Mouse (Mus musculus) embryonic facial prominence, embryonic 11.5 days (tissue): ENCODE measurements around the gene Kazn. TPM values are rescaled to one million over a fixed set of nuclear protein-coding genes. Genes with fewer than 3 reads are reported as not detected.
A peak's percentile ranks its signal among the peaks of the same experiment; 100 is the strongest.

ENCODE experiments used
- ATAC-seq: fragments of 200-750 bp; cut with Nextera tagmentation; replicated peaks from 2 replicates; pipeline ENCODE4 v1.8.0; 2017; ENCODE audit warnings: low read depth; ENCODE audit not compliant: insufficient number of reproducible peaks, low FRiP score, low TSS enrichment
- DNase-seq: peaks from one replicate; pipeline ENCODE4 v3.0.0-alpha.2; 2015; ENCODE audit warnings: low spot score
- H3K27ac ChIP-seq: fragments of 300-500 bp; sonication (generic); replicated peaks from 2 replicates; pipeline ENCODE4 v1.5.1; 2014; ENCODE audit warnings: mild to moderate bottlenecking, low read depth, low read length, control low read depth
- H3K27me3 ChIP-seq: fragments of 300-500 bp; sonication (generic); 2 replicates; pipeline ENCODE4 v1.6.1; 2014; ENCODE audit warnings: mild to moderate bottlenecking, low read length, moderate library complexity, mixed read lengths; ENCODE audit not compliant: control insufficient read depth, insufficient read depth
- H3K36me3 ChIP-seq: fragments of 300-500 bp; sonication (generic); replicated peaks from 2 replicates; pipeline ENCODE4 v1.6.1; 2014; ENCODE audit warnings: low read depth, mild to moderate bottlenecking, low read length, moderate library complexity, mixed read lengths; ENCODE audit not compliant: control insufficient read depth, insufficient read depth
- H3K4me1 ChIP-seq: fragments of 300-500 bp; sonication (generic); 2 replicates; pipeline ENCODE4 v1.6.1; 2014; ENCODE audit warnings: low read length, mixed read lengths; ENCODE audit not compliant: control insufficient read depth, insufficient read depth
- H3K4me2 ChIP-seq: fragments of 300-500 bp; sonication (generic); 2 replicates; pipeline ENCODE4 v1.6.1; 2014; ENCODE audit warnings: low read depth, mild to moderate bottlenecking, control low read depth, low read length, moderate library complexity
- H3K4me3 ChIP-seq: fragments of 300-500 bp; sonication (generic); 2 replicates; pipeline ENCODE4 v1.5.1; 2014; ENCODE audit warnings: low read depth, low read length, control low read depth
- H3K9ac ChIP-seq: fragments of 300-500 bp; sonication (generic); replicated peaks from 2 replicates; pipeline ENCODE4 v1.6.1; 2014; ENCODE audit warnings: mild to moderate bottlenecking, control low read depth, low read length
- H3K9me3 ChIP-seq: fragments of 300-500 bp; sonication (generic); replicated peaks from 2 replicates; pipeline ENCODE4 v1.6.1; 2016; ENCODE audit warnings: mild to moderate bottlenecking, low read length, inconsistent platforms, mixed read lengths; ENCODE audit not compliant: control insufficient read depth
- WGBS: fragments of 180-500 bp; shearing (Covaris S2); extraction: QIAGEN DNeasy Blood & Tissue Kit; methylation state at CpG from one replicate; pipeline ENCODE4 v1.1.7; 2014; 5-methylcytosine and 5-hydroxymethylcytosine counted together
- polyA plus RNA-seq: library from polyadenylated mRNA; unstranded; fragments of >200 nt; fragmentation: Nextera tagmentation; extraction: Ambion mirVana; gene quantifications from 2 replicates; pipeline ENCODE4 v1.2.1, GENCODE M21; 2014

The Kazn gene
- polyA plus RNA-seq, 1 experiment from 2014 or later: 11.1 TPM

DNA sequence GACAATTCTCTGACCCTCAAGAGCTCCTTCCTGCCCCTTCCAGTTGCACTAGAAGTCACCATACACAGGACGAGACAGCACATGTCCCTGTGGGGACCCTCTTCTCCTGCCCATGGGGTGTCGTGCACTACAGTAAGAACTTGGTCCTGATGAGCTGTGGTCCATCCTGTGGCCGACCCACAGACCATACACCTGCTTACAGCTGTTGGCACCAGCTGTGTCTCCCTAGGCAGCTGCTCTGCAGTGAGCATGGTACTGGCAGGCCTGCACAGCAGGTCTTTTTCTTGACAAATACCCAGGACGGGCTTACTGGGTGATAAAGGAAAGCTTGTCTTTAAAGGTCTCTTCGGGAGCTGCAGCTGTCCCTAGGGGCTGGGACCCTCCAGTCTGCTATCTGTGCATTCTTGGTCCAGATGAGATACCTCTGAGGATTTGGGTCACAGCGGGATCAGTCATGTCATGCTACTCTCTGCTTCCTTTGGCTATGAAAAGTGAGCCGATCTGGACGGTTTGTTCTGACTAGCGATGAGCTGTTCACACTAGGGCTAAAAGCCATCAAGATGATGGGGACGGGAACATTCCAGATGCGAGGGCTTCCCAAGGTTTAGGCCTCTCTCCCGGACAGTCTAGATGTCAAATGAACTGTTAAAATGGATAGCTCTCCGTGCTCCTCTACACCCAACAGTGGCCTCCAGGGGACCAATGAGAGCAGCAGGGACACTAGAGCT, 179.9 kb downstream of the Kazn start:
- no peak overlapping the region for H3K4me3 ChIP-seq
- DNase-seq: no peak
- no peaks in the 10 kb centered on the region for H3K27me3 ChIP-seq
- no peak overlapping the region for H3K4me2 ChIP-seq
- no peak overlapping the region for H3K27ac ChIP-seq
- no peak overlapping the region for H3K9ac ChIP-seq
- no peaks in the 10 kb centered on the region for H3K9me3 ChIP-seq
- WGBS: 81% methylated on average over 13 of the region's 13 CpGs
- H3K4me1 ChIP-seq: no peaks in the 10 kb centered on the region
- H3K36me3 ChIP-seq: no peaks in the 10 kb centered on the region
- ATAC-seq: no peak

DNA sequence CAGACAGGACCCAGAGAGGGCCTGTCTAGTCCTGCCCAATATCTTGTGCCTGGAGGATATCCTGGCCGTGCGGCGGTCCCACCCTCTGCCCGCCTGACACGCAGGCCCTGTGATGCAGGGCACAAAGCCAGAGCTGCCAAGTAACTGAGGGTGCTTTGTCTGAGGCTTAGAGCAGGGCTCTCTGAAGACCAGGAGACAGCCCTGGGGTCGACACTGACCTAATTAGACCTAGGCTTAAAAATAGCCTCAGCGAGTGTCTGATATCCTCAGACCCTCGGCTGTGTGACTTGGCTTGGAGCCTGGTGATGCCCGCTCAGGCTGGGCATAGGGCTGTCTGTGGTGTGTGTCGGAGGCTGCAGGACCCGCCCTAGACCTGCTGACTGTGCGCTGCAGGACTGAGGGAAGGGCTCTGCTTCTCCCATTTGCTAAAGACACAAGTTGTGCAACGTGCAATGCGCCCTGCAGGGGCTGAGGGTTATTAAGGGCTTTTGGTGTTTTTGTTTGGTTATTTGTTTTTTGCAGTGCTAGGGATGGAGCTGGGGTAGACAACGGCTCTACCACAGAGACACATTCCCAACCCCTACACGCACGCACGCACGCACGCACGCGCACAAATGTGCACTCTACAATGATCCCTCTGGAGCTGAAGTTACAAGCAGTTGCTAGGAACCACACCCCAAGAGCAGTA, 181.5 kb downstream of the Kazn start:
- ATAC-seq (no peak), DNase-seq (no peak)
- Histone ChIP-seq H3K36me3 (no peaks in the 10 kb centered on the region), H3K27me3 (no peaks in the 10 kb centered on the region), H3K4me3 (no peak overlapping the region), H3K9ac (no peak overlapping the region), H3K4me1 (no peaks in the 10 kb centered on the region), H3K4me2 (no peak overlapping the region), H3K9me3 (no peaks in the 10 kb centered on the region), H3K27ac (no peak overlapping the region)
- WGBS: 67% methylated on average over 22 of the region's 22 CpGs

DNA sequence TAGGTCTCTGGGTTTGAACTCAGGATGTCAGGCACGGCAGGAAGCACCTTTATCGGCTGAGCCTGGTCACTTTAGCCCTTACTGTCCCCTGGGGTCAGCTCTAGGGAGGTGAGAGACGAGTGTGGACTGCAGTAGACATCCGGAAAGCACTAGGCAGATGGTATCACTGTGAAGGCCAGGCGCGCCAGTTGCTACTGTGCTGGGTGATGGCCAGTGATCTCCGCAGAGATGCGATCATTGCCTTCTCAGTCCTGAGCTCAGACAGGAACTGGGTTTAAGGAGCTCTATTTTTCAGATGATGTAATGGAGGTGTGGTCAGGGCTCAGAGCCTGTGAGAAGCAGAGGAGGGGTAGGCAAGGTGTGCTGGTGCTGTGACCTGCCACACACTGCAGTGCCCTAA, 183.6 kb downstream of the Kazn start:
- Histone ChIP-seq H3K4me1 (no peaks in the 10 kb centered on the region), H3K27me3 (no peaks in the 10 kb centered on the region), H3K4me3 (no peak overlapping the region), H3K27ac (no peak overlapping the region), H3K4me2 (no peak overlapping the region), H3K9ac (no peak overlapping the region), H3K9me3 (no peaks in the 10 kb centered on the region), H3K36me3 (no peaks in the 10 kb centered on the region)
- DNase-seq (no peak), ATAC-seq (no peak)
- WGBS: 76% methylated on average over 8 of the region's 8 CpGs

DNA sequence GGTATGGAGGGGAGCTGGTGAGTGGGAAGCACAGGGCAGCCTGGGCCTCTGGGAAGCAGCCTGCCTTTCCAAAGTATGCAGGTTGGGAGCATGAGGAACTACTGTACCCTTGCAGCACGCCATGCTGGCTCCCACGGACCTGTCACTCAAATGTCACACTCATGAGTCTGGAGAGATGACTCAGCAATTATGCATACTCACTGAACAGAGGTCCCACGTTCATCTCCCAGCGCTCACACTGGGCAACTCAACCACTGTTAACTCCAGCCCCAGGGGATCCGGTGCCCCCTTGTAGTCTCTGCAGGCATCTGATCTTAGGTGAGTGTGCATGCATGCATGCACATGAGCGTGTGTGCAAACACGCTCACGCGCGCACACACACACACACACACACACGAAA, 184.6 kb downstream of the Kazn start:
- Histone ChIP-seq H3K9me3 (no peaks in the 10 kb centered on the region), H3K27me3 (no peaks in the 10 kb centered on the region), H3K4me1 (no peaks in the 10 kb centered on the region), H3K4me2 (no peak overlapping the region), H3K27ac (no peak overlapping the region), H3K36me3 (no peaks in the 10 kb centered on the region), H3K4me3 (no peak overlapping the region), H3K9ac (no peak overlapping the region)
- no peak for DNase-seq
- no peak for ATAC-seq
- 89% methylated on average over 11 of the region's 11 CpGs for WGBS

DNA sequence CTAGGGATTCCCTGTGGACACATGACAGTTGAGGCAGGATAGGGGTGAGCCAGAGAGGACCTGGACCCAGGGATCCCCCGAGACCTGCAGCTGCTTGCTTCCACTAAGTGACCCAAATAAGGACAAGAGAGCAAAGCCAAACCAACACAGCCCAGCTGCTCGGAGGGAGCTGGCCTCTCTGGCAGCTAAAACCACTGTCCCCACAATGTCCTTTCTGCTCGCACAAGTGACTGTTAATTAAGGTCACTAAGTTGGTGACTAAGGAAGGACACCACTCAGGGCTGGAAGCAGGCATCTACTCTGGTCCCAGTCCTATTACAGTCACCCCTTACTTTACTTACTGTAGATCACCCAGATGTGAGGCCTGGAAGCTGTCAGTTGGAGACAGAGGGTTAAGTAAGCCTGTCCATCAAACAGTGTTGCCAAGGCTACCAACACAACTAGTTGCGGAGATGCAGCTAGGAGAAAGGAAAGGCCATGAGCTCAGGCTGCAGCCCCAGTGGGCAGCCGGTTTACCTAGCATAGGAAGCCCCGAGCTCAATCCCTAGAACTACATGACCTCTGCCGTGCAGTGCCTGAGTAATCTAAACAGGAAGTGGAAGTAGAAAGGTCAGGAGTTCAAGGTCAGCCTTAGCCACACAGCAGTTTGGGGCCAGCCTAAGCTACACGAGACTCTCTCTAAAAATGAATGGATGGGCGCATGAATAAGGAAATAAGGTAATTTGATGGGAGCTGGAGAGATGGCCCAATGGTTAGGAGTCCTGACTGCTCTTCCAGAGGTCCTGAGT, 185.3 kb downstream of the Kazn start:
- no peak for ATAC-seq
- Histone ChIP-seq H3K9me3 (no peaks in the 10 kb centered on the region), H3K9ac (no peak overlapping the region), H3K4me3 (no peak overlapping the region), H3K27ac (no peak overlapping the region), H3K27me3 (no peaks in the 10 kb centered on the region), H3K36me3 (no peaks in the 10 kb centered on the region), H3K4me2 (no peak overlapping the region), H3K4me1 (no peaks in the 10 kb centered on the region)
- DNase-seq: no peak
- WGBS: 38% methylated on average over 9 of the region's 9 CpGs

DNA sequence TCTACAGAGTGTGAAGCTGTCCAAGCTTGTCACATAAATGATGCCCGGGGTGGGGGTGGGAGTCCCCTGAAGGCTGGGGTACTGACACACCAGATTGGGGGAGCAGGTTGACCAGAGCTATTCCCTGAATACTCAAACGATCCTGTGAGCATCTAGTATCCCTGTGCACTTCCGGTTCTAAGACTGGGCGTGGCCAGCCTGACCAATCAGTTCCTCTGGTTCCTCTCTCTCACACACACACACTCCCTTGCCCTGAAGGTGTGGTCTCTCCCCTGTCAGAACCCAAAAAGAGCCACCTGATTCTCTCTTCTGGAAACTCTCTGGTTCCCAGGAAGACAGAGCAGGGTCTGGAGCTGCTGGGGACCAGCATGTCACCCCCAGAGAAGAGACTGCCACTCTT, 185.9 kb downstream of the Kazn start:
- 56% methylated on average over 4 of the region's 4 CpGs for WGBS
- no peak for DNase-seq
- Histone ChIP-seq H3K27me3 (no peaks in the 10 kb centered on the region), H3K27ac (no peak overlapping the region), H3K4me1 (no peaks in the 10 kb centered on the region), H3K4me3 (no peak overlapping the region), H3K36me3 (no peaks in the 10 kb centered on the region), H3K4me2 (no peak overlapping the region), H3K9me3 (no peaks in the 10 kb centered on the region), H3K9ac (no peak overlapping the region)
- ATAC-seq: no peak

DNA sequence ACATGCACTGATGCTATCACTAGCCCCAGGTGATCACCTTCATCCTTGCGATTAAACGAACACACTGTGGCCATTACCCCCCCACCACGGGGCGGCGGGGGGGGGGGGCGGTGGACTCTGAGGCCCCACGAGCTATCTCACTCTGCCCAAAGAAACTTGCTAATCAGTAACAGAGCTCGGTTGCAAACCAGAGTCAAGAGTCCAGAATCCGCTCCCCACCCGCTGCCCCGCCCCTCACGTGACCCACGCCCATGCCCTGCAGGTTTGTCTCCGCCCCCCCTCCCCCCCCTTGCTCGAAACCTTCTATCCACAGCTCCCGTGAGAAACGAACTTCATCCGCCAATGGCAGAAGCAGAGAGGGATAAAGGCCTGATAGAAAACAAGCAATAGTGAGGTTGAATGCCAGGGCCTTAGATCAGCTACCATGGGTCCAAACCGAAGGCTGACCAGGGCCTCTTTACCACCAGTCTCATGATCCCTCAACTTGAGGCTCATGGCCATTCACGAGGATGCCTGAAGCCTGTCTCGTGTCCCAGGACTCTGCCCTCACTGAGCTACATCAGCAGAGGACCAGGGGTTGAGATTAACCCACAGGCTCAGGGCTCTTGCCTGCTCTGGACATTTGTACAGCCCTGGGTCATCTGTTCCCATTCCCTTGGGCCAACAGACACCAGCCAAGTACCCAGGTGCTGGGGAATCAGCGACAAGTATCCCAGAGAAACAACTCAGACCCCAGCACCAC, 186.6 kb downstream of the Kazn start:
- Histone ChIP-seq H3K4me1 (no peaks in the 10 kb centered on the region), H3K27ac (no peak overlapping the region), H3K9ac (no peak overlapping the region), H3K27me3 (no peaks in the 10 kb centered on the region), H3K4me2 (no peak overlapping the region; the same call in 1 of the 2 replicates), H3K9me3 (no peaks in the 10 kb centered on the region), H3K36me3 (no peaks in the 10 kb centered on the region), H3K4me3 (no peak overlapping the region)
- ATAC-seq: 0 out of 2 replicates have a peak, but pooled peaks have one; percentile 22
- 52% methylated on average over 20 of the region's 22 CpGs for WGBS
- peak; percentile 71 for DNase-seq
